Mouse (Mus musculus) R1 (cell line): ENCODE data around the gene Cnih4.
A peak's percentile ranks its signal among the peaks of the same experiment; 100 is the strongest.

Source experiments
- DNase-seq: peaks from one replicate; pipeline ENCODE4 v3.0.0-alpha.2; 2018; ENCODE audit warnings: low read depth, low spot score

The Cnih4 gene

GRCm38 (mm10) chr1:181143950-181144836 lies at the start of gene Cnih4, which contains the start of gene Nvl:
Cnih4 (plus strand) TSS chr1:181144693.
Nvl (minus strand) TSS chr1:181144204.
- DNase-seq = peak; percentile 99

GRCm38 (mm10) chr1:181117112-181117511 lies 27.4 kb upstream of the Cnih4 start:
- DNase-seq = no peak

- DNase-seq = no peak
Observed at GRCm38 (mm10) chr1:181124145-181124544, 20.3 kb upstream of the Cnih4 start.

DNA sequence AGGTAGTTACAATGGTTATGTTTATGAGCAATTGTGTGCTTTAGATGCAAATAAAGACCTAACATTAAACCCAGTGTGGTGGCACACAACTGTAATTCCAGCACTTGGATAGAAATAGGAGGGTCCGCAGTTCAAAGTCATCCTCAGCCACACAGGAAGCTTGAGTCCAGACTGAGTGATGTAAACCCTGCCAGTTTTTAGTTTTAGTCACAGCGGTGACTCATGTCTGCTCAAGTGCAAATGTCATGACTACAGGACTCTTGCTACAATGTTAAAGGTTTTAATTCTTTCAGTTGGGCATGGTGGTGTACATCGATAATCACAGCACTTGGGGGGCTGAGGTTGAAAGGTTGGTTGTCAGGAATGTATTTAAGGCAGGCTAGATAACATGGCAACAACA lies 18.6 kb upstream of the Cnih4 start:
- no peak for DNase-seq

DNA sequence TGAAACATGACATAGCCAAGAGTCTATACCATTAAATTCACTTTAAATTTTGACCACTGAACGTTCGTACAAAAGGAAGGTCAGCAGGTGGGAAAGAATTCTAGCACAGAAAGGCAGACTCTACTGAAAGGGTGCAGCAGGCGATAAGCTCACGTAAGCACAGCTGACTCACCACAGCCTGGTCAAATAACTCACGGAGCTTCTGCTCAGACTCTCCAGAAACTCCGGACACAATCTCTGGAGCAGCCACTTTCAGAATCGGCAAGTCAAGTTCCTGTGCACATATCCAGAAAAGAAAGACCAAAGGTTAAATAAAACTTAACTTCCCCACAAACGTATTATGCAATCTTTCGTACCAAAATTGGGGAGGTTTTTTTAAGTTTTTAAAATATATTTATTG lies 17.7 kb upstream of the Cnih4 start:
- no peak for DNase-seq

- DNase-seq = no peak
Observed at GRCm38 (mm10) chr1:181131915-181132314, 12.6 kb upstream of the Cnih4 start.

DNA sequence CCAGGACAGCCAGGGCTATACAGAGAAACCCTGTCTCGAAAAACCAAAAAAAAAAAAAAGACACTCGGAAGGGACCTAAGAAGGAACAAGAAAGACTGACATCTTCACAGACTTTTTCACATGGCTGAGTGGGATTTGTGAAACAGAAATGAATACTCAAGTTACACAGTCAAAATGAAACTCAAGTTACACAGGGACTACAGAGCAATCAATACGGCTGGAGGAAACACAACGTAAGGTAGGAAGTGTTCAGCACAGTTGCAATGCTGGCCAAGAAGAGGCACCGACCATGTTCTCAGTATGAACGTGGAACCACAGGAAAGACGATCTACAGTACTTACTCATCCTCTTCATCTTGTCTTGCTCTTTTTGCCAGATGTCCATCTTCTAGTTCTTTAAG lies 5.8 kb upstream of the Cnih4 start:
- DNase-seq = no peak

DNA sequence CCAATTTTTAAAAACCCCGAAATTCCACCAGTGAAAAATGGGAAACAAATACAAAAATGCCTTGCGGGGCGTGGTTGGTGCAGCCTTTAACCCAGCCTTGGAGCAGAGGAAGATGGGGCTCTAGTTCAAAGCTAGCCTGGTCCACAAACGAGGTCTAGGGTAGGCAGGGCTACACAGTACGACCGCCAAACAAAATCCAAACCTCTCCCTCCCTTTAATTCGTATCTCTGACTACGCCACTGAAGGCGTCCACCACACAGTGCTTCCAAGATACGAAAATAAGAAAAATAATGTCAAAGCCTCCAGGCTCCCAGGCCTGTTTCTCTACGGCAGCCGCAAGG lies 914 bp upstream of the Cnih4 start:
- DNase-seq = no peak

GRCm38 (mm10) chr1:181144966-181145365 lies 473 bp downstream of the Cnih4 start:
- no peak for DNase-seq

DNA sequence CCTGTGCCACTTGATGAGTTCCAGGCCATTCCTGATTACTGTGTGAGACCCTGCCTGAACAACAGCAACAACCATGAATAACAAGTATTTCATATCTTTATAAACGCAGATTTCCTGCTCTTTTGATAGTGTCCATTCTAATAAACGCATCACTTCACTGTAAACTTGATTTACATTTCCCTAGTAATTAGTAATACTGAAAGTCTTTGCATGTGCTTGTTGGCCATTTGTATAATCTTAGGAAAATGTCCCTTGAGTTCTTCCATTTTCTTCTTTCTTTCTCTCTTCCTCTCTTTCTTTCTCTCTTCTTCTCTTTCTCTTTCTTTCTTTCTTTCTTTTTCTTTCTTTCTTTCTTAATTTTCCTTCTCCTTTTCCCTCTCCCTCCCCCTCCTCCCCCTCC lies 1.7 kb downstream of the Cnih4 start:
- DNase-seq = no peak

DNA sequence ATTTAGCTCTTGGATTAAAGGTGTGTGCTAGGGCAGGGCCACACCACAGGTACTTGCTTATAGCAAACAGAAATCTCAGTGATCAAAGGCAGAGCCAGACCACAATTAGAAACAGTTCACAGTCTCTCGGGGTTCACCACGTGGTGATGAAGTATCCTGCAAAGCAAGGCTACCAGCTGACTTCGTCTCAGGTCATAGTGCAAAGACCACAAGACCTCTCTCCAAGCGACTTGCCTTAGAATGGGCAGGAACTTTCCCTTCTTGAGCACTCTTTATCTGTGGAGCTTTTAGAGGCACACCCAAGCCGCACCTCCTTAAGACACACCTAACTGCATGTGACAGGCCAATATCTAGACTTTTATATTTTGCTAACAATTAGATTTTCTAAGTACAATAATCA lies 4.0 kb downstream of the Cnih4 start:
- DNase-seq = no peak

DNA sequence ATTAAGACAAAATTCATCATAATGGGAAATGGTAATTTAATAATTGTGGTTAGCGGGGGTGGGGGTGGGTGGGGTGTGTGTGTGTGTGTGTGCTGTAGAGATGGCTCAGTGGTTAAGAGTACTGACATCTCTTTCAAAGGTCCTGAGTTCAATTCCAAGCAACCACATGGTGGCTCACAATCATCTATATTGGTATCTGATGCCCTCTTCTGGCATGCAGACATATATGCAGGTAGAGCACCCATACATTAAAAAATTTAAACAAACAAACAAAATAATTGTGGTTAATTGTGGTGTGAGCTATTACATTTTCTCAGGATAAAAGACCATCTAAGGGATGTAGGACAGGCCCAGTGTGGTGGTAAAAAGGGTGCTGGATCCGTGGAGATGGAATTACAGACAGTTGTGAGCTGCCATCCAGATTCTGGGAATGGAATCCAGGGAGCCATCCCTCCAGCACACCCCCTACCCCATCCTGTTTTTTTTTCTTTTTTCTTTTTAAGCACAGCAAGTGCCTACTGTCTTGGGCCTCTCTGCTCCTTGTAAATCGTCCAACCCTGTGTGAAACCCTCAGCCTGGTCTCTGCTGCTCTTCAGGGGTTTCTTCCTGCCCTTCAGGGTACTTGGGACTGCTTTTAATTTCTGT lies 5.0 kb downstream of the Cnih4 start:
- DNase-seq = no peak

DNA sequence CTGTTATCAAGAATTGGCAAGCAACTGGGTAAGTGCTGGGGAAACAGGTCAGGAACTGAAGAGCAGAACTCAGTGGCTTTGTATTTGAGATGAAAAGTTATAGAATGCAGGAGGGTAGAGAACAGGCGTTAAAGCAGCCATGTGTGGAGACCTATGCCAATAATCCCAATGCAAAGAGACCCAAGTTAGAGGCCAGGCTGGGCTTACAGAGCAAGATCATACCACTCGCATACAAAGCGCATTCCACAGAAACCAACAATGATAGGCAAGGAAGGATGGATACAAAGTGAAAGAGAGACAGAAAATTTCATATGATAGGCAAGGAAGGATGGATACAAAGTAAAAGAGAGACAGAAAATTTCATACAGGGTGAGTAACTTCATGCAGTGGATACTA lies 5.9 kb downstream of the Cnih4 start:
- no peak for DNase-seq

DNA sequence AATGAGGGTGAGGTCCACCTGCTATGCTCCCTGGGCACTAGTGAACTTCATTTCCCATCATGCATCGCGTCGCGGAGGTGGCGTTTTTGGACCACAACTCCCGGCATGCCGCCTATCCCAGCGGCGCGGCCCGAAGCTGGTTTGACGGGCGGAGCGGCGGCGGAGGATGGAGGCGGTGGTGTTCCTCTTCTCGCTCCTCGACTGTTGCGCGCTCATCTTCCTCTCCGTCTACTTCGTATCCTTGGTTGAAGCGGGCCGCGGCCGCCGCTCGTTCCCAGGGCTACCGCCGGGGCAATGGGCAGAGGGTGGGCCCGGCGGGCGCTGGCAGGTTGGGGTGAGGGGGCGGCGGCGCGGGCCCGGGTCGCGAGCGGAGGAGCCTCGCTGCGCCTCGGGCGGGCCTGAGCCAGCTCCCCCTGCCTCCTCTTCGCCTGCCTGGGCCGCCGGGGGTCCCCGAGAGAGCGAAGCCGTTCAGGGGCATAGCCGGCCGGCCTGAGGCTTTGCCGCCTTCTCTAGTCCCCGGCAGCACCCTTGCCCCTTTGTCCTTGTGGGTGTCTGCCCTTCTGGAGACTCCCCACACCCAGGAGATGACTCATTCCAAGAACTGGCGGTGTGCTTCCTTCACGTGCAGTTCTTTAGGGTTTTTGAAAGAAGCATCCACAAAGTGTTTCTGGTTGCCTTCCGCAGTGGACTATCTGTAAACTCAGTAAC lies 6.5 kb downstream of the Cnih4 start:
- DNase-seq = peak; percentile 90

- DNase-seq = no peak
Observed at GRCm38 (mm10) chr1:181151541-181151940, 7.0 kb downstream of the Cnih4 start.

DNA sequence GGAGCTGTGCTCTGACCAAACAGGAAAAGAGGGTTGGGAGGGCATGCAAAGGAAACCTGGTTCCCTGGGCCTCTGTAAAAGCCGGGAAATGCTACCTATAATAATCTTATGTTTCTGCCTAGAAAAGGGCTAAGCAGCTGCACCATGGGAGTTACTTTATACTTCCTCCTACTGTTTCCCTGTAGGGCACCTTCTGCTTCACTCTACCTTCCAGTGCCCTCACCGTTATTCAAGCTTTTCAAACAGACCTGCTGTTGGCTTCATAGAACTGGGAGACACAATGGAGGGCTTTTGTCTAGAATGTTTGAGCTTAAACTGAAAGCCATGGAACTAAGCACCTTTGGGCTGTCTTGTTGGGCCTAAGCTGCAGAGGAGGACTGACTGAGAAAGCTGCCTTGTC lies 23.3 kb downstream of the Cnih4 start:
- DNase-seq = no peak

DNA sequence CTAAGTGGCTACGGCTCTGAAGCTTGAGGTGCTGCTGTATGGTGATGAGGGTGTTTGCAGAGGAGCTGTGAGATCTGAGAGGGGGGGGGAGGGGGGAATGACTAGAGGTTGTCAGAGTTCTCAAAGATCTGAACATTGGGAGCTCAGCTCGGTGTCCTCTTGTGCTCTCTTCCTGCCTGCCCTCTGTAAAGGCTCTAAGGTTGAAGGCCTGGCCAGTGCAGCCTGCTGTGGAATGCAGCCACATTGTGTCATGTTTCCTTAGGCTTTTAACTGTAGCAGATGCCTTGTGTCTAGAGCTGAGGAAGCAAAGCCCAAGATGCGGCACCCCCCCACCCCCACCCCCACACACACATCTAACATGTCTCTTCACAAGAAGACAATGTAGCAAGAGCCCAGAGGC lies 23.9 kb downstream of the Cnih4 start:
- DNase-seq = no peak

- no peak for DNase-seq
Observed at GRCm38 (mm10) chr1:181170210-181170609, 25.7 kb downstream of the Cnih4 start.

DNA sequence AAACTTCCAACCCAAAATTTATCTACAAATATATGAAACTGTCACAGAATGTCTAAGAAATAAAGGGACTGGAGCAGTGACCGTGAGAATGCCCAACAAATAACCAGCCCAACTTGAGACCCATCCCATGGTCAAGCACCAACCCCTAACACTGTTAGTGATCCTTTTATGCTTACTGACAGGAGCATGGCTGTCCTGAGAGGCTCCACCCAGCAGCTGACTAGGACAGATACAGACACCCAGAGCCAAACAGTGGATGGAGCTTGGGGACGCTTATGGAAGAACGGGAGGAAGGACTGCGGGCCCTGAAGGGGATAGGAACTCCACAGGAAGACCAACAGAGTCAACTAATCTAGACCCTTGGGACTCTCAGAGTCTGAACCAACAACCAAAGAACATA lies 44.4 kb downstream of the Cnih4 start:
- DNase-seq = no peak

- no peak for DNase-seq
Observed at GRCm38 (mm10) chr1:181199446-181199845, 55.0 kb downstream of the Cnih4 start.

GRCm38 (mm10) chr1:181210147-181210546 lies 65.7 kb downstream of the Cnih4 start:
- DNase-seq = peak; percentile 20

DNA sequence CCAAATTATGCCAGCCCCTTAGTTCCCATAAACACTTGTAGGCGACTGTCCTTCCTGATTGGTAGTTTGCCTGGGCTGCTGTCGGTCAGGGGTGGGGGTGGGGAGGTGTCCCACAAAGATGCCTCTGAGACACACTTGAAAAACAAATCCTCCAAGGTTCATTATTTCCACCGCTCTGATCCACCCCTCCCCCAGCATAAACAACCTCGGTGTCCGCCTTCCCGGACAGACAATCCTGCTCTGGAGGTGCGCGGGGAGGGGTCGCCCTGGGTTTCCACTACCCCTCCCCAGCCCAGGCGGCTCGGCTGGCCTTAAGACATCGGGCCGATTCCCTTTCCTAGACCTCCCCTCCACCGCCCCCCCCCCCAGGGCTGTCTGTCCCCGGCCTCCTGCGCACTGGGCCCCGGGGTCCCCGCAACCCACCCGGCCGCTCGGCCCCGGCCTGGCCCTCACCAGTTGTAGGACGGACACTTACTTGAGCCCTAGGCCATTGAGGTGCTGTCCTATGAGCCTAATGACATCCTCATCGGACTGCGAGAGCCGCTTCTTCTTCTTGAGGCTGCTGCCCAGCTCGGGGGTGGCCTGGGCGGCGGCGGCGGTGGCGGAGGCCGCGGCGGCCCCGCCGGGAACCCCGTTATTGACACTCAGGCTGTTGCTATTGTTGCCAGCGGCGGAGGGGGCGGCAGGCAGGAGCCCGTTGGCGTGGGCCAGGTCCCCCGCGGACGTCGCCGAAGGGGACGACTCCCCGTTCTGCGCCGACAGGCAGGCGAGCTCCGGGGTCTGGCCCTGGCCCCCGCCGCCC lies 66.3 kb downstream of the Cnih4 start:
- peak; percentile 61 for DNase-seq
